Mouse (Mus musculus): ENCODE results near the gene Sprtn. TPM values are rescaled to one million over a fixed set of nuclear protein-coding genes. Genes with fewer than 3 reads are reported as not detected.

The Sprtn gene
- polyA plus RNA-seq (2014; fragmentation: Nextera tagmentation; extraction: Ambion mirVana): 9.8 and 11.7 TPM in 2 replicates

DNA sequence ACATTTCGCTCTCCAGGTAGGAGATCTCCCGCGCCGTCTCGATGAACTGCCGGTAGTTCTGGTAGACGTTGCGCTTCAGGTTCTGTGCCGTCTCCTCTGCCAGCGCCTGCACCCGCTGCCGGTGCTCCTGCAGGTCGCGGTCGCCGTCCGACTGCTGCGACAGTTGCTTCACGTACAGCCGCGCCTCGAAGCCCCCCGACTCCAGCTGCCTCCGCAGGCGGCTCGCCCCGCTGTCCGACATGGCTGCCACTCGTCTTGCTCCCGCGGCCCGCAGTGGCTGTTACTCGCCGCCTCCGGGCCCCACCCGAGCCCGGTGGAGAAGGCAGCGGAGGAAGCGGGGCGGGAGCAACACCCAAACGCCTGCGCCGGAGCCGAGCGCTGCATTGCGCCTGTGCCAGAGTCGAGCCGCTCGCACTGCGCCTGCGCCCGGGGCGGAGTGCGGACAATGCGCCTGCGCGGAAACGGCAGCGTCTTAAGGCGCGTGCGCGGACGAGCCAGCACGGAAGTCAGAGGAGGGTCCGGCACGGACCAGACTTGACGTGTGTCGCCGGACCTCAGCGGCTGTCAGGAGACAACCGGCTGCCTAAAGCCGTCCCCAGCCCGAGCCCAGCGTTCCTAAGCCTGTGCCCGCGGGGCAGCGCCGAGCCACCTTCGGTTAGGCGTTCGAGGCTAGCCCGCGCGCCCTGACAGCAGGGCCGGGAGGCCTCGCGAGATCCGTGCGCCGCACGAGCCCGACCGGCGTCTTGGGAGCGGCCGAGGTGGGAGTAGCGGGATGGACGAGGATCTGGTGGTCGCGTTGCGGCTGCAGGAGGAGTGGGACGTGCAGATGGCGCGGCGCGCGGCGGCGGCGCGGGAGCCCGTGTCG is at the start of gene Sprtn, which contains the start of gene Exoc8:
Sprtn (plus strand) TSS at position 501 of the 865 bp plus-strand sequence.
Exoc8 (minus strand) TSS at position 320 of the 865 bp plus-strand sequence.
- Histone ChIP-seq H3K9ac (replicated peaks; ENCODE audit: low read length) (peak within 1 kb of the TSS; percentile 79), H3K9me3 (ENCODE audit: control insufficient read depth, low read length) (no peaks in the 10 kb centered on the region), H3K36me3 (ENCODE audit: control insufficient read depth, insufficient read depth, low read length) (peaks cover 55% of the 10 kb centered on the region), H3K4me3 (replicated peaks; ENCODE audit: low read depth, low read length) (peak within 1 kb of the TSS; percentile 85), H3K4me1 (ENCODE audit: control insufficient read depth, insufficient read depth, low read length) (peaks cover 24% of the 10 kb centered on the region), H3K4me2 (ENCODE audit: low read length) (peak within 1 kb of the TSS; percentile 96), H3K27ac (replicated peaks; ENCODE audit: low read depth, low read length) (peak within 1 kb of the TSS; percentile 83), H3K27me3 (ENCODE audit: control insufficient read depth, insufficient read depth, low read length) (no peaks in the 10 kb centered on the region)
- DNase-seq (peak; percentile 99), ATAC-seq (ENCODE audit: low FRiP score, low TSS enrichment) (peak; percentile 92)
- WGBS: under 1% methylated on average over 114 of the region's 114 CpGs

- Histone ChIP-seq H3K4me2 (ENCODE audit: low read length) (no peak overlapping the region), H3K27ac (replicated peaks; ENCODE audit: low read depth, low read length) (no peak overlapping the region), H3K27me3 (ENCODE audit: control insufficient read depth, insufficient read depth, low read length) (no peaks in the 10 kb centered on the region), H3K9me3 (ENCODE audit: control insufficient read depth, low read length) (peaks cover 5% of the 10 kb centered on the region; the same call in 1 of the 2 replicates), H3K36me3 (ENCODE audit: control insufficient read depth, insufficient read depth, low read length) (peaks cover 25% of the 10 kb centered on the region), H3K4me1 (ENCODE audit: control insufficient read depth, insufficient read depth, low read length) (no peaks in the 10 kb centered on the region), H3K9ac (replicated peaks; ENCODE audit: low read length) (no peak overlapping the region), H3K4me3 (replicated peaks; ENCODE audit: low read depth, low read length) (no peak overlapping the region)
- DNase-seq: no peak
- 98% methylated on average over 1 of the region's 1 CpGs for WGBS
- no peak for ATAC-seq (ENCODE audit: low FRiP score, low TSS enrichment)
Observed at GRCm38 (mm10) chr8:124853511-124853910, 44.2 kb upstream of the Sprtn start.

- H3K4me1 ChIP-seq (ENCODE audit: control insufficient read depth, insufficient read depth, low read length): peaks cover 8% of the 10 kb centered on the region
- no peak overlapping the region for H3K27ac ChIP-seq (replicated peaks; ENCODE audit: low read depth, low read length)
- H3K36me3 ChIP-seq (ENCODE audit: control insufficient read depth, insufficient read depth, low read length): peaks cover 38% of the 10 kb centered on the region
- H3K27me3 ChIP-seq (ENCODE audit: control insufficient read depth, insufficient read depth, low read length): no peaks in the 10 kb centered on the region
- DNase-seq: no peak
- ATAC-seq (ENCODE audit: low FRiP score, low TSS enrichment): no peak
- H3K9ac ChIP-seq (replicated peaks; ENCODE audit: low read length): no peak overlapping the region
- no peak overlapping the region for H3K4me2 ChIP-seq (ENCODE audit: low read length)
- no peak overlapping the region for H3K4me3 ChIP-seq (replicated peaks; ENCODE audit: low read depth, low read length)
- H3K9me3 ChIP-seq (ENCODE audit: control insufficient read depth, low read length): no peaks in the 10 kb centered on the region
Observed at GRCm38 (mm10) chr8:124859466-124859865, 38.2 kb upstream of the Sprtn start.

GRCm38 (mm10) chr8:124860188-124860587 is 37.5 kb upstream of the Sprtn start:
- no peaks in the 10 kb centered on the region for H3K9me3 ChIP-seq (ENCODE audit: control insufficient read depth, low read length)
- ATAC-seq (ENCODE audit: low FRiP score, low TSS enrichment) (no peak), DNase-seq (no peak)
- H3K27ac ChIP-seq (replicated peaks; ENCODE audit: low read depth, low read length): no peak overlapping the region
- peaks cover 8% of the 10 kb centered on the region for H3K4me1 ChIP-seq (ENCODE audit: control insufficient read depth, insufficient read depth, low read length)
- no peak overlapping the region for H3K9ac ChIP-seq (replicated peaks; ENCODE audit: low read length)
- WGBS: 95% methylated on average over 3 of the region's 3 CpGs
- no peak overlapping the region for H3K4me3 ChIP-seq (replicated peaks; ENCODE audit: low read depth, low read length)
- peaks cover 36% of the 10 kb centered on the region for H3K36me3 ChIP-seq (ENCODE audit: control insufficient read depth, insufficient read depth, low read length)
- H3K4me2 ChIP-seq (ENCODE audit: low read length): no peak overlapping the region
- H3K27me3 ChIP-seq (ENCODE audit: control insufficient read depth, insufficient read depth, low read length): no peaks in the 10 kb centered on the region

- Histone ChIP-seq H3K9ac (replicated peaks; ENCODE audit: low read length) (peak within 1 kb of the TSS; percentile 96), H3K9me3 (ENCODE audit: control insufficient read depth, low read length) (no peaks in the 10 kb centered on the region), H3K36me3 (ENCODE audit: control insufficient read depth, insufficient read depth, low read length) (peaks cover 31% of the 10 kb centered on the region), H3K27ac (replicated peaks; ENCODE audit: low read depth, low read length) (peak within 1 kb of the TSS; percentile 90), H3K4me2 (ENCODE audit: low read length) (peak within 1 kb of the TSS; percentile 85), H3K4me3 (replicated peaks; ENCODE audit: low read depth, low read length) (peak within 1 kb of the TSS; percentile 92), H3K4me1 (ENCODE audit: control insufficient read depth, insufficient read depth, low read length) (peaks cover 8% of the 10 kb centered on the region), H3K27me3 (ENCODE audit: control insufficient read depth, insufficient read depth, low read length) (no peaks in the 10 kb centered on the region)
- peak; percentile 97 for ATAC-seq (ENCODE audit: low FRiP score, low TSS enrichment)
- DNase-seq: peak; percentile 97
- 1% methylated on average over 55 of the region's 55 CpGs for WGBS
Observed at GRCm38 (mm10) chr8:124862321-124863162, 35.1 kb upstream of the Sprtn start, which contains the start of the genes Gnpat and 2810004N23Rik. Gnpat (plus strand) TSS chr8:124863033. 2810004N23Rik (minus strand) TSS chr8:124863120.

DNA sequence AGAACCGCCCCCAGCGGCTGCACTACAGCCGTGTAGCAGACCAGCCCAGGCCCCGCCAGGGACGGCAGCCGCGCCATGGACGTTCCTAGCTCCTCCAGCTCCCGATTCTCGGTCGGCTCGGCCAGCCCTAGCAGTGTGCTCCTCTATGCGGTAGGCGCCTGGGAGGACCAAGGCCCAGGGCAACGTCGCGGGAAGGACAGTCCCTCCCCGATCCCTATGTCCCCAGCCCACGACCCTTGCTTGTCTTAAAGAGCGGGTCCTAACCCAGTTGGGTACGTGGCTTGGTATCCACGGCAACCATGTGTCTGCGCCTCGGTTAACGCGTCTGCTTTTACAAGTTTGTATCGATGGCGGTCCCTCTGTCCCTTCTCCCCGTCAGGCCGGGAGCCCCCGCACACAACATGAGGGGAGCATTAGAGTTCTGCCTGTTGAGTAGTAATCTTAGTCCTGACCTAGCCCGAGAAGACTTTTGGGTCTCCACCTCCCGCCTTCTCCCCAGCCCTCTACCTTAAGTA is 34.5 kb upstream of the Sprtn start:
- H3K27ac ChIP-seq (replicated peaks; ENCODE audit: low read depth, low read length): peak overlapping the region; percentile 90
- H3K4me1 ChIP-seq (ENCODE audit: control insufficient read depth, insufficient read depth, low read length): peaks cover 8% of the 10 kb centered on the region
- ATAC-seq (ENCODE audit: low FRiP score, low TSS enrichment) (peak; percentile 78; the same call in 1 of the 2 replicates), DNase-seq (no peak)
- H3K9me3 ChIP-seq (ENCODE audit: control insufficient read depth, low read length): no peaks in the 10 kb centered on the region
- no peaks in the 10 kb centered on the region for H3K27me3 ChIP-seq (ENCODE audit: control insufficient read depth, insufficient read depth, low read length)
- under 1% methylated on average over 33 of the region's 33 CpGs for WGBS
- H3K4me3 ChIP-seq (replicated peaks; ENCODE audit: low read depth, low read length): peak overlapping the region; percentile 92
- peak overlapping the region; percentile 85 for H3K4me2 ChIP-seq (ENCODE audit: low read length)
- peak overlapping the region; percentile 96 for H3K9ac ChIP-seq (replicated peaks; ENCODE audit: low read length)
- H3K36me3 ChIP-seq (ENCODE audit: control insufficient read depth, insufficient read depth, low read length): peaks cover 27% of the 10 kb centered on the region

DNA sequence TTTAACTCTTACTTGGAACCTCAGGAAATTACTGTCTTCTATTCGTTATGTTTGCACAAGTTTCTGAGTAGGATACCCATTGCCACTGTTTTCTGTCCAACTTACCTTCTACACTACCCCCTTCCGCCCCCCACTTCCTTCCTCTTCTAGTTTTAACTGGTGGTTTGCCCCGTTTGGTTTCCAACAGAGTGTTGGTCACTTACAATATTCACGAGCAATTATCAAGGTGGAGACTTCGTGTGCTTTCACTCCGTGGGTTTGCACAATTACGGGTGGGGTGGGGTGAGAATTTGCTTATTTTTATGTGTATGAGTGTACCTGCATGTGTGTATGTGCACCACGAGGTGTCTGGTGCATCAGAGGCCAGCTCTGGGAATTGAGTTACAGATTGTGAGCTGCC is 34.0 kb upstream of the Sprtn start:
- H3K4me1 ChIP-seq (ENCODE audit: control insufficient read depth, insufficient read depth, low read length): peaks cover 8% of the 10 kb centered on the region
- ATAC-seq (ENCODE audit: low FRiP score, low TSS enrichment) (no peak), DNase-seq (no peak)
- peak overlapping the region; percentile 85 for H3K4me2 ChIP-seq (ENCODE audit: low read length)
- peaks cover 21% of the 10 kb centered on the region for H3K36me3 ChIP-seq (ENCODE audit: control insufficient read depth, insufficient read depth, low read length)
- H3K4me3 ChIP-seq (replicated peaks; ENCODE audit: low read depth, low read length): peak overlapping the region; percentile 92
- H3K27ac ChIP-seq (replicated peaks; ENCODE audit: low read depth, low read length): peak overlapping the region; percentile 90; the same call in 1 of the 2 replicates
- H3K27me3 ChIP-seq (ENCODE audit: control insufficient read depth, insufficient read depth, low read length): no peaks in the 10 kb centered on the region
- peak overlapping the region; percentile 96; the same call in 1 of the 2 replicates for H3K9ac ChIP-seq (replicated peaks; ENCODE audit: low read length)
- 24% methylated on average over 8 of the region's 8 CpGs for WGBS
- H3K9me3 ChIP-seq (ENCODE audit: control insufficient read depth, low read length): no peaks in the 10 kb centered on the region

DNA sequence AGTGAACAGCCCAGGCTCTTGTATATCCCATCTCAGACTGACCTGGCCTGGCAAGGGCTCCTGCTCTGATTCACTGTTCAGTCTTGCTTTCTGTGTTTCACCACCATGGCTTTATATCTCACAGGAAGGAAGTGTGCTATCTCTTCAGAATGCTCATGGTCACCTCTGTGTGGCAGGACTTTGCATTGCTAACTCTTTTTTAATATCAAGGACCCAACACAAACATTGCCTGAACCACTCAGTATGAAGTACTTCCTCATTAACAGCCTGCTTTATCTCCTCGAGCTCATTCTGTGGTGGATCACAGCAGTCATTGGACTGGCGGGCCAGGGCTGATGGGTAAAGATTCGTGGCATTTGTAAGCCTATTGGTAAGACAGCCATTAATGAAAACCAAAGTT is 31.0 kb upstream of the Sprtn start:
- no peak overlapping the region for H3K9ac ChIP-seq (replicated peaks; ENCODE audit: low read length)
- H3K9me3 ChIP-seq (ENCODE audit: control insufficient read depth, low read length): no peaks in the 10 kb centered on the region
- H3K4me1 ChIP-seq (ENCODE audit: control insufficient read depth, insufficient read depth, low read length): peaks cover 8% of the 10 kb centered on the region
- H3K27me3 ChIP-seq (ENCODE audit: control insufficient read depth, insufficient read depth, low read length): no peaks in the 10 kb centered on the region
- ATAC-seq (ENCODE audit: low FRiP score, low TSS enrichment) (no peak), DNase-seq (no peak)
- peaks cover 12% of the 10 kb centered on the region for H3K36me3 ChIP-seq (ENCODE audit: control insufficient read depth, insufficient read depth, low read length)
- H3K27ac ChIP-seq (replicated peaks; ENCODE audit: low read depth, low read length): no peak overlapping the region
- H3K4me2 ChIP-seq (ENCODE audit: low read length): no peak overlapping the region
- 94% methylated on average over 3 of the region's 3 CpGs for WGBS
- H3K4me3 ChIP-seq (replicated peaks; ENCODE audit: low read depth, low read length): no peak overlapping the region

Data from midbrain, embryonic 14.5 days (tissue).